Mouse (Mus musculus) thymus, postnatal 25 days (tissue): ENCODE measurements around the gene Frem2.

Experiments
- DNase-seq: peaks from one replicate; pipeline ENCODE4 v3.0.0; 2022

Frem2 gene

GRCm38 (mm10) chr3:53465330-53465729 is 191.8 kb downstream of the Frem2 start:
- no peak for DNase-seq

DNA sequence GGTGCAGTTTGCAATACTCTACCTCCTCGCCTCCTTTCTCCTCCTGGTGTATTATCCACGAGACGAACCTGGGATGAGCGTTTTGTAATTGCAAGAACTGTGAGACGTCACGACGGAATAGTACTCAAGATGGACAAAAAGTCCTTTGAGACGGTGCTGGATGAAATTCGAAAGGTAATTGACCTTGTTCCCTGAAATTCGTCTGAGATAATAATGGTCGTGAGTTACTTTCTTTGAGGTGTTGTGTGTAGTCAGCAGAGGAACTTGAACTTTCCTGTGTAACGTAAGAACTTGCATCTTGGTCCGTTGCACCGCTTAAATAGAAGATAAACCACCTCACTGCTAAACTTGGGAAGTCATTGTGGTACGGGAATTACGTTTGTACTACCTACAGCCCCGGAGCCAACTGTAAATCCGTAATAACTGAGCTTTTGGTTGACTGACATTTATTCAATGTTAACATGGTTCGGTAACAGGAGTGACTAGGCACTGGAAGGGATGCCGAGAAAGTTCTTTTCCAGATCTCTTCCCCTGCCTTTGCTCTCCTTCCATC is 192.9 kb downstream of the Frem2 start:
- peak; percentile 14 for DNase-seq
